Mouse (Mus musculus) cerebellum, adult 2 months (tissue): ENCODE data around the gene Odf3l2.

Experiments
- CTCF ChIP-seq: fragments of 200-500 bp; IDR thresholded peaks from 2 replicates; pipeline ENCODE4 v1.5.1; 2011; ENCODE audit warnings: low read depth, mild to moderate bottlenecking, control low read depth, low read length, moderate library complexity, borderline replicate concordance; ENCODE audit not compliant: insufficient read depth
- POLR2A ChIP-seq: fragments of 200-500 bp; IDR thresholded peaks from 2 replicates; pipeline ENCODE4 v1.6.1; 2011; ENCODE audit warnings: low read length, control low read depth, borderline replicate concordance; ENCODE audit not compliant: insufficient read depth

DNA sequence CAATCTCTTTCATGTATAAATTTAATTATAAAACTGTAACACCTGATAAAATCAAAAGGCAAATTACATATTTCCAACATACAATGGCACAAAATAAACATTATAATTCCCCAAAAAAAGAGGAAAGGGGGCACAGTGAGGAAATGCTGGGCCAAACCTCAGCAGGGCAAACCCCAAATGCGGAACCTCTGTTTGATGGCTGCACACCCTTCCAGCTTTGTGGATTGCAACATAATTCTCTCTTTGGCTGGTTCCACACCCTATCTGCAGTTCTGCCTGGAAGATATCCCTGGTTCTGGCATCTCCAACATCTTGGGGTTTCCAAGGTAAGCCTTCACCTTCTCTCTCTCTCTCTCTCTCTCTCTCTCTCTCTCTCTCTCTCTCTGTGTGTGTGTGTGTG is 54.8 kb downstream of the Odf3l2 start:
- TF ChIP-seq CTCF (no peak), POLR2A (no peak)
